Mouse (Mus musculus): ENCODE results near the gene Armc3.

GRCm38 (mm10) chr2:19201682-19202081, 2.6 kb downstream of the Armc3 start:
- TF ChIP-seq EP300 (IDR thresholded peaks at IDR 0.05), result no peak
- no peak for TF ChIP-seq CTCF (IDR thresholded peaks at IDR 0.05)
